Mouse (Mus musculus) lung, adult 10 weeks (tissue): ENCODE data around the gene Elmo1. TPM values are rescaled to one million over a fixed set of nuclear protein-coding genes. Genes with fewer than 3 reads are reported as not detected.

Source experiments
- polyA plus RNA-seq: library from polyadenylated mRNA; stranded (reverse); fragments of 350-450 nt; fragmentation: Illumina TruSeq; extraction: RNeasy Lipid Tissue Mini Kit (QIAGEN cat#74804); gene quantifications from one replicate; pipeline ENCODE4 v1.2.3, GENCODE M21; 2014; ENCODE audit warnings: low read depth, low replicate concordance; ENCODE audit not compliant: insufficient read depth

Elmo1 gene
- polyA plus RNA-seq = 7.0 TPM

DNA sequence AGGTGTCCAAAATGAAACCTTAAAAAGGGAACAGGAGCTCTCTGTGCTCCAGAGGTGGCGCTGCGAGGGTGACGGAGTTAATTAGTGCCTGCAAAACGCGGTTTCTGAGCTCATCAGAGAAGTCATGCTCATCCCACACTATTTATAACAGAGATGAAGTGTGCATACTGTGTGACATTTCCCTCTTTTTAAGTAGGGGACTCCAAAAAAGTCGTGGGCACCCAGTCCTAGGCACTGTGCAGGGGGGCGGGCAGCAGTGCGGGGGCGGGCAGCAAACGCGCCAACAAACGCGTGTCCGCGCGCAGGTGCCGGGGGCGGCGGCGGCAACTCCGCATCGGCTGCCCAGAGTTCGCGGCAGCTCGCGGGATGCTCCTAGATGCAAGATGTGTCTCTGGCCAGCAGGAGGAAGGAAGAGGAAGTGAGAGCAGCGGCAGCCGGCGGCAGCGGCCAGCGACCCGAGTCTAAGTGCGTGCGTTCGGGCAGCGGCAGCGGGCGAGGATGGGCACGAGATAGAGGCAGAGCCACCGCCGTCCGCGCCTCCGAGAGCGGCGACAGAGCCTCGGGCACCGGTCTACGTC, at the start of gene Elmo1:
Gene Elmo1 (plus strand): TSS at position 464 of the 578 bp plus-strand sequence.

